Mouse (Mus musculus): ENCODE measurements around the gene Mphosph6.

The Mphosph6 gene

DNA sequence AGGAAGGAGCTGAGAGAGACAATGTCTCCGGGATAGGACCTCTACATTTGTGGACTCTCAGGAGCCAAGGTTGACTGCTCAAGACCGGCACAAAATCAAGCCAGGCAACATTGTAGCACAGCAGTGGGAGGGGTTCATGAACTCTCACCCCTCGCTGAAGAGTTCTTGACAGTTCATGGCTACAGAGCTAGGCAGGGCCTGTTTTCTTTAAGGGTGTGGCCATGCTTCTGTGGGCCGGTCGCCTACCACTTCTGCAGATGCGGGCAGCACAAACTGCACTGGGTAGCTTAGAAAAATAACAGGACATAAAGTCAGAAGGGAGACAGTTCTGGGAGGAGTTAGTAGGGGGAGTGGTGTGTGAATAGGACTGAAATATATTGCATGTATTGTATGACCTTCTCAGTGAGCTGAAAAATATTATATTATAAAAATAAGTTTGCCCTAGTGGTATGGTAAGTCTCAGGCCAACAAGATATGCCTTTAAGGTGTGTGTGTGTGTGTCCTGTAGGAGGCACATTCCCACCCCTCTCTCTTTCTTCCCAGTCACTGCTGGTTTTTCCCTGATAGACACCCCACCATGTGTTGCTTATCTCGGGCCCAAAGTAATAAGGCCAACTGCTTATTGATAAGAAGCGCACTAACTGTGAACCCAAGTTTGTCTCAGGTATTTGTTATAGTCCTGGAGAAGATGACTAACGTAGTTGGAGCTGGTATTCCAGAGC, 30.5 kb downstream of the Mphosph6 start:
- in situ Hi-C loops (cut with MboI, MseI): loop anchor here (5.0 kb wide), 1 partner anchor 91 kb away; no protein-coding TSS in a partner anchor

DNA sequence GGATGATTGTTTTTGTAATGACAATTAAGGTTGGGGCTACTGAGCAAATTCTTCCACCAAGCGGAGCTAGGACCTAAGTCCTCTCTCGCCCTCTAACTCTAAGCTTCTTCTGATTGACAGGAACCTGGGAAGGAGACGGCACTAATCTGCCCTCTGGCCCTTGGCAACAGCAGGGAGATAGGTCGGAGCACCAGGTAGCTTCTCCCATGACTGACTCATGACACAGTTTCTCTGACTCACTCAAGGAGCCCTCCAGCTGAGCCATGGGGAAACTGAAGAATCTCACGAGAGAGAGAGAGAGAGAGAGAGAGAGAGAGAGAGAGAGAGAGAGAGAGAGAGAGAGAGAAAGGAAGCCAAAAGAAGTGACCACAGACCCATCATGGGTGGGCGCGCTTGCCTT, 32.8 kb downstream of the Mphosph6 start:
- in situ Hi-C loops (cut with MboI, MseI): no loop called here

DNA sequence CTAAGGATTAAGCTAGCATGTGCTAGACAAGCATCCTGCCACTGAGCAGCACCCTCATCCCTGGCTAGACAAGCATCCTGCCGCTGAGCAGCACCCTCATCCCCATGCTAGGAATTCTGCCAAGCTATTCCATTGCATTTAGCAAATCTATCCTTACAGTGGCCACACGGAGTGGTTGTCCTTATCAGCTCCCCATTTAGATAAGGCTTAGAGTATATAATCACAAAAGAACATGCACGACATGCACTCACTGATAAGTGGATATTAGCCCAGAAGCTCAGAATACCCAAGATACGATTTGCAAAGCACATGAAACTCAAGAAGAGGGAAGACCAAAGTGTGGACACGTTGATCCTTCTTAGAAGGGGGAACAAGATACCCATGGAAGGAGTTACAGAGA, 35.8 kb downstream of the Mphosph6 start:
- in situ Hi-C loops (cut with MboI, MseI): no loop called here

DNA sequence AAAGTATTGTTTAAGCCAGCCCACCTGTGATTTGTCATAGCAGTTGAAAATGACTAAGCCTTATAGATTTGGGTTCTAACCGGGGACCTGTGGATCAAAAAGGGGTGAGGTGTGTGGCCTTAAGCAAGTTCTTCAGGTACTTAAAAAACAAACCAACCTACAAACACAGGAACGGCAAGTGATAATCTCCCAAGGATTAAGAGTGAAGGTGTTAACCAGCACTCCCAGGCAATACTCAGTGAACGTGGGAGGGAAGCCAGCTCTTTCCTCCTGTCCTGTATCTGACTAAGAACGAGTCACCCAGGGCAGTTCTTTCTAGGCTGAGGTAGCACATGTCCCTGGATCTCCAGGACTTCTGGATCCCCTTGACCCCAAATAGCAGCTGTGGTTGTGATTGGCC, 37.1 kb downstream of the Mphosph6 start:
- in situ Hi-C loops (cut with MboI, MseI): no loop called here

DNA sequence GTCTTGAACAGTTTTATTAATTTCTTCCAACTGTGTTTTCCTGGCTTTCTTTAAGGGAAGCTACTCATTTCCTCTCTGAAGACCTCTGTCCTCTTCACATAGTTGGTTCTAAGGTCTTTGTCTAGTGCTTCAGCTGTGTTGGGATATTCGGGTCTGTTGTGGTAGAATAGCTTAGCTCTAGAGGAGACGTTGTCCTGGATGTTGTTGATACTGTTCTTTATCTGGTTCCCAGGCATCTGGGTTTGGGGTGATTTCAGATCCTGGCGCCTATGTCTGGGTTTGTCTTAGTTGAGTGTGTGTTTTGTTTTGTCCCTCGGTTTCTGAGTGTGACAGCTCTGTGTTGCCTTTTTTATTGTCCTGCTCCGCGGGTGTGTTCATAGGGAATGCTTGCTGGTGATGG, 39.0 kb downstream of the Mphosph6 start:
- in situ Hi-C loops (cut with MboI, MseI): no loop called here

DNA sequence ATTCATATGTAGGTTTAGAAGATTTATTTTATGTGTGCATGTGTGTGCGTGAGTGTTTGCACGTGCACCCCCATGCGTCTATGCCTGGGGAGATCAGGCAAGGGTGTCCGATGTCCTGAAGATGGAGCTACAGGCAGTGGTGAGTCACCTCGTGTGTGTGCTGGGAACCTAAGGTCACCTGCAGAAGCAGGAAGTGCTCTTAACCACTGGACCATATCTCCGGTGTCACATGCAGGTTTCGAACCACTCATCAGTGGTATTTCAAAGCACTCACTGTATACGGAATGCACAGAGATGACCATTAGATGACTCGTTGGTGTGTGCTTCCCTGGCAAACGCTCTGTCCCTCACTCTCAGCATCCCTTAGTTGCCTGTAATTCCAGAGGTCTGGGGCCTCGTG, 43.8 kb downstream of the Mphosph6 start:
- in situ Hi-C loops (cut with MboI, MseI): no loop called here

DNA sequence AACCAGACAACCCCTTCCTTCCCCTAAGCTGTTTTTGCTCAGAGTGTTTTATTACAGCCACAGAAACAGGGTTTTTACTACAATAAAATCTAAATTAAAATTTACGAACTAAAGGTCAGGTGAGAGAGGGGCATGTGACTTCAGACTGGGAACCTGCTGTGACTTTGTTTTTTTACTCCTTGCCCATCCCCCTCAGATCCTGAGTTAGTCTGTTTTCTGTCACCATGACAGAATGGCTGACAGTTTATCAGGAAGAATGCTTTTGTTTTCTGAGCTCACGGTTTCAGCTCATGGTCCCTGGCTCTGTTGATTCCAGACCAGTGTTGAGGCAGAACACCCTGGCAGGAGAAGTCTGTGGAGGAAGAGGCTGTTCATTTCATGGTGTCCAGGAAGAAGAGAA, 52.3 kb downstream of the Mphosph6 start:
- in situ Hi-C loops (cut with MboI, MseI): no loop called here

DNA sequence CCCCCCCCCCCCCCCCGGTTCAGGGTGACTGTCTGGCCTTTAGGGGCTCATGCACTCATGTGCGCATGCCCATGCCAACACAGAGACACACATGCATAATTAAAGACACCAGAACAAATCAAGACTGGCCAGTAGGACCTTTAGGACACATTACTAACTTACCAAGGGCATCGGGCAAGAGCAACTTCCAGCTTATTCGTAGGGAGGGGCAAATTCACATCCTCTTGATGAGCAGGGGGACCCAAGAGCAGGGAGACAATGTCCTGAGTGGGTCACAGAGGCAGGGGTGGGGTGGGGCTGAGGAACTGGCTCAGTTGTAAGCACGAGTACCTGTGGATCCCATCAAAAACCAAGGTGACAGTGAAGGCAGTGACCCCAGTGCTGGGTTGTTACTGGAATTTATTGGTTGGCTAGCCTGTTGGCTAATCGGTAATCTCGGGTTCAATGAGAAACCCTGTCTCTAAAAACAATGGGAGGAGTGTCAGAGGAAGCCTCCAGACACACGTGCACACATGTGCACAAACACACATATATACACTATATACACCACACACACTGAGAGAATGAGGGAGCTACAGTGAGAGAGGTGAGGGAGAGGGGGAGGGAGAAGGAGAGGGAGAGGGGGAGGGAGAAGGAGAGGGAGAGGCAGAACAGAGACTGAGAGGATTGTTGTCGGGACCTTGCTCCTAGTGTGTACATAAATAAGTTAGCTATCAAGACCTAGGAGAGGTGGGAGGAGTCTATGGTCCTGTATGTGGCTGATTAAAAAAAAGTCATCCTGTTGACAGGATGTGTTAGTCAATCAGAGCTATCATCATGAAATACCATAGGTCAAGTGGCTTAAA, 53.6 kb downstream of the Mphosph6 start:
- in situ Hi-C loops (cut with MboI, MseI): no loop called here

DNA sequence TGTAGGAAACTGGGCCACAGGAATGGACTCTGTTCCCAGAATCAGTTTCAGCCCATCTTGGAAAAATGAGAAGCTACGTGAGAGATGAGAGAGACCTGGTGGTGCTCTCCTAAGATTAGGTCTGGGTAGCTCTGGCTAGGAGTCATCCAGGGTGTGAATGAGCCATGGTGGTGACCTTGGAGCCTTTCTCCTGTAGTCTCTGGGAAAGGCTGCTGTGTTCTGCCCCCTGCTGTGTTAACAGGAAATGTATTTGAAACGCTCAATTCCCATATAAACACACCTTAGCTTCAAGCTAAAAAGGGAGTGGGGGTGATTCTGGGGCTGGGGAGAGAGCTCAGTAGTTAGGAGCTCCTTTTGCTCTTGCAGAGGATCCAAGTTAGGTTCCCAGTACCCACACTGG, 54.3 kb downstream of the Mphosph6 start:
- in situ Hi-C loops (cut with MboI, MseI): no loop called here

DNA sequence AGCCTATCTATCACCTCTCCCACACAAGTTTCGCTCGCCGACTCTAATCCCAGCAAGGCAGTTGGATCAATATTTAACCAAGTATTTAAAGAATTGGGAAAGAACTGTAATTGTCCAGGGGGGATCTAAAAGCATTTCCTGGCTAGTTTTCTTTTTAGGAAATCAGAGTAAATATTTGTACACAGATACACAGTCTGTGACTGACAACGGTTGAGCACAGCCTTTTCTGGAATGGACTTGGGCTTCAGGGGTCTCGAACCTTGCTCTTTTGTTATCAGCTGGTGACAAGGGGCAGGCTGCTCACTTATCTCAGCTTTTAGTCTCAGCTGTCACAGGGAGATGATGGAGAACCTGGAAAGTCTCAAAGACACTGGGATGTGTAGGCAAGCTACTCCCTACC, 55.1 kb downstream of the Mphosph6 start:
- in situ Hi-C loops (cut with MboI, MseI): no loop called here

DNA sequence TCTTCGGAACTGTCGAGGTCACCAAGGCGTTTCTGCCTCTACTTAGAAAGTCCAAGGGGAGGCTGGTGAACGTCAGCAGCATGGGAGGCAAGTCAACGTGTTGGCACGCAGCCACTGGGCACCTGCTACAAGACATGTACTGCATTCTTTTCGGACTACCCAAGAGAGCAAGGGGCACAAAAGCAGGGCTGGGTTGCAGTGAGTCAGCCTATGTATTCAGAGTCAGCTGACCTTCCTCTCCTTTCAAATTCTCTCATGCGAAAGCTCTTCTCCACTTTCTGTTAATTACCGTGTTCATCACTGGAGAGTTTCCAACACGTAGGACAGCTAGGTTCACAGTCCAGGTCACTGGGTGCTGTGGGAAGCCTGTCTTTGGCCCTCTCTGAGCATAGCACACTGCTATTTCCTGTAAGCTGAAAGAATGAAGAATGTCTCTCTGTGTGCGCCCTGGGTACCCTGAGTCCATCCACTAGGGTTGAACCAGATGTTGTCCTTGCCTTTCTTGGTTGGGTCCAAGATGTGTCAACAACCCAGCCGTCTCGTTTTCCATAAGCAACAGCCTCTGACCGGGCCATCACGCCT, 59.2 kb downstream of the Mphosph6 start:
- in situ Hi-C loops (cut with MboI, MseI): no loop called here
